Mouse (Mus musculus) monocyte, adult 5-6 weeks (primary cell): ENCODE data around the gene Taar1. TPM values are rescaled to one million over a fixed set of nuclear protein-coding genes. Genes with fewer than 3 reads are reported as not detected.
A peak's percentile ranks its signal among the peaks of the same experiment; 100 is the strongest.

Experiments used
- ATAC-seq: fragments of 153-309, 156-312 bp; replicated peaks from 2 replicates; pipeline ENCODE4 v1.8.0; 2017; ENCODE audit warnings: mild to moderate bottlenecking; ENCODE audit not compliant: low TSS enrichment, insufficient number of reproducible peaks, severe bottlenecking, poor library complexity, low FRiP score
- total RNA-seq: library from RNA; stranded (forward); fragments of 200-1000, 200-491, 200-594 nt; gene quantifications from 3 replicates; pipeline ENCODE4 v1.2.3, GENCODE M21; 2017

Gene Taar1
- total RNA-seq, 1 experiment from 2014 or later = not detected

- 0 out of 2 replicates have a peak, but pooled peaks have one; percentile 35 for ATAC-seq
These were observed 44.9 kb downstream of the Taar1 start for GRCm38 (mm10) chr10:23964921-23965610.

GRCm38 (mm10) chr10:23970656-23971165 is 50.6 kb downstream of the Taar1 start, which contains the start of gene Taar5:
Gene Taar5 (plus strand): TSS chr10:23970706.
- ATAC-seq = no peak

Other genes starting within 250 kb of the Taar1 start
- gene Rps12, start 133.1 kb upstream of the Taar1 start, total RNA-seq = 937 to 1,684 TPM (median 1,621 TPM) in 3 replicates
- not detected in 3 replicates for gene Slc18b1, start 123.4 kb upstream of the Taar1 start, total RNA-seq
- 8.6 to 16.8 TPM (median 14.7 TPM) in 3 replicates for gene Vnn3, start 68.9 kb upstream of the Taar1 start, total RNA-seq
- gene Vnn1, start 25.7 kb upstream of the Taar1 start, total RNA-seq = not detected in 3 replicates
- gene Taar2, start 18.2 kb downstream of the Taar1 start, total RNA-seq = not detected in 3 replicates
- gene Taar3, start 29.2 kb downstream of the Taar1 start, total RNA-seq = not detected in 3 replicates
- not detected in 3 replicates for gene Taar4, start 40.1 kb downstream of the Taar1 start, total RNA-seq
- gene Taar5, start 50.4 kb downstream of the Taar1 start, total RNA-seq = not detected in 3 replicates
- not detected in 3 replicates for gene Taar6, start 65.3 kb downstream of the Taar1 start, total RNA-seq
- not detected in 3 replicates for gene Taar7a, start 73.1 kb downstream of the Taar1 start, total RNA-seq
- gene Taar7b, start 79.6 kb downstream of the Taar1 start, total RNA-seq = not detected in 3 replicates
- not detected in 3 replicates for gene Taar7d, start 106.9 kb downstream of the Taar1 start, total RNA-seq
- not detected in 3 replicates for gene Taar7e, start 117.3 kb downstream of the Taar1 start, total RNA-seq
- not detected in 3 replicates for gene Taar7f, start 129.2 kb downstream of the Taar1 start, total RNA-seq
- gene Taar8a, start 156.1 kb downstream of the Taar1 start, total RNA-seq = not detected in 3 replicates
- not detected in 3 replicates for gene Taar8b, start 171.9 kb downstream of the Taar1 start, total RNA-seq
- gene Taar8c, start 181.6 kb downstream of the Taar1 start, total RNA-seq = not detected in 3 replicates
- not detected in 3 replicates for gene Taar9, start 189.2 kb downstream of the Taar1 start, total RNA-seq
- gene Stx7, start 228.9 kb downstream of the Taar1 start, total RNA-seq = 104 to 141 TPM (median 123 TPM) in 3 replicates